Mouse (Mus musculus) myocyte (in vitro differentiated cells): ENCODE measurements around the gene Ptpn22.

Experiments
- POLR2A ChIP-seq: IDR thresholded peaks from one replicate; pipeline ENCODE4 v1.6.1; 2011; ENCODE audit warnings: low read depth, mild to moderate bottlenecking, control low read depth, moderate library complexity; ENCODE audit not compliant: insufficient read length
- SRF ChIP-seq: IDR thresholded peaks from one replicate; pipeline ENCODE4 v1.6.1; 2011; ENCODE audit warnings: low read depth; ENCODE audit not compliant: control insufficient read depth, insufficient read length
- TCF12 ChIP-seq: IDR thresholded peaks from one replicate; pipeline ENCODE4 v1.6.1; 2011; ENCODE audit warnings: mild to moderate bottlenecking, control low read depth; ENCODE audit not compliant: poor library complexity, insufficient read depth, severe bottlenecking
- TCF3 ChIP-seq: IDR thresholded peaks from one replicate; pipeline ENCODE4 v1.6.1; 2011; ENCODE audit warnings: low read depth, control low read depth; ENCODE audit not compliant: insufficient read length

- TF ChIP-seq TCF3, result no peak
- TF ChIP-seq POLR2A, result no peak
- TF ChIP-seq SRF, result no peak
- TF ChIP-seq TCF12, result no peak
These were observed 53.9 kb downstream of the Ptpn22 start for GRCm38 (mm10) chr3:103913451-103913961.
